Mouse (Mus musculus): ENCODE data around the gene Adam6a.
"Not testable (repeated sequence)": the region's sequence is repeated elsewhere in the genome, so short reads cannot be mapped to it uniquely, and the experiment has no call there.

The Adam6a gene

GRCm38 (mm10) chr12:113543608-113544007 is at the start of gene Adam6a:
Gene Adam6a, plus strand, starts transcription at chr12:113543908.
- DNase-seq (ENCODE audit: extremely low spot score), result not testable (repeated sequence)

GRCm38 (mm10) chr12:113525901-113526300 is 17.8 kb upstream of the Adam6a start:
- no peak for DNase-seq (ENCODE audit: extremely low spot score)

GRCm38 (mm10) chr12:113578241-113578640 is 34.5 kb downstream of the Adam6a start:
- no peak for DNase-seq (ENCODE audit: extremely low spot score)

- DNase-seq (ENCODE audit: extremely low spot score), result no peak
Measured at GRCm38 (mm10) chr12:113588001-113588400, 44.3 kb downstream of the Adam6a start.
